Mouse (Mus musculus): ENCODE measurements at regions not wholly inside any gene's neighbourhood (a gene's known extent, or its start where the extent isn't known, plus 50 kb on each side); places are given as distances from the start of the nearest gene placed in this dataset.

GRCm38 (mm10) chr4:31877389-31877788, 86.5 kb upstream of the Map3k7 start:
- 25% methylated on average over 3 of the region's 3 CpGs for WGBS
- no peaks in the 10 kb centered on the region for H3K27me3 ChIP-seq
- no peak overlapping the region for H3K27ac ChIP-seq
- H3K9me3 ChIP-seq = no peaks in the 10 kb centered on the region
- H3K4me3 ChIP-seq = no peak overlapping the region
- H3K9ac ChIP-seq = no peak overlapping the region
- peaks cover 3% of the 10 kb centered on the region; the same call in 1 of the 2 replicates for H3K4me1 ChIP-seq
- no peaks in the 10 kb centered on the region for H3K36me3 ChIP-seq
- ATAC-seq (ENCODE audit: low FRiP score, low read depth) = no peak
- H3K4me2 ChIP-seq (replicated peaks) = no peak overlapping the region

GRCm38 (mm10) chr4:31878493-31879191, 85.3 kb upstream of the Map3k7 start:
- no peaks in the 10 kb centered on the region for H3K9me3 ChIP-seq
- no peak for ATAC-seq (ENCODE audit: low FRiP score, low read depth)
- H3K27ac ChIP-seq = no peak overlapping the region
- no peak overlapping the region for H3K9ac ChIP-seq
- H3K4me2 ChIP-seq (replicated peaks) = no peak overlapping the region
- no peaks in the 10 kb centered on the region for H3K36me3 ChIP-seq
- no peaks in the 10 kb centered on the region for H3K27me3 ChIP-seq
- peaks cover 3% of the 10 kb centered on the region; the same call in 1 of the 2 replicates for H3K4me1 ChIP-seq
- no peak overlapping the region for H3K4me3 ChIP-seq
- WGBS = 49% methylated on average over 10 of the region's 10 CpGs

DNA sequence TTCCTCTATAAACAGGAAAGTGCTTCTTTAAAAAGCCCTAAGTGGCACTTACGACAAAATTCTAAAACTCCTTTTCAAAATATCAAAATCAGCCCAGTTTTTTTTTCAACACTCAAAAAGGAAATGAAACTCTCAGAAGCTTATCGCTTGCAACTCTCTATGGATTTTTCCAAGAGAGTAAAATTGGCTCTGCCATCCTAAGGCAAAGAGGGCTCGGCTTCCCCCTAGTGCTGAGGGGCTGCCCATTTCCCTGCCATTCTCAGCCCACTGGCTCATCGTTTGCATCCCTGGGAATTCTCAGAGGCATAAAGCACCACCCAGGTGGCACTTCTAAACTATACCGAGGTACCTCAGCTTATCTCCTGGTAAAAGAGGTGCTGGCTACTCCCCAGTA, 84.7 kb upstream of the Map3k7 start:
- Histone ChIP-seq H3K27ac (no peak overlapping the region), H3K9me3 (no peaks in the 10 kb centered on the region), H3K4me3 (no peak overlapping the region), H3K4me1 (peaks cover 3% of the 10 kb centered on the region; the same call in 1 of the 2 replicates), H3K36me3 (no peaks in the 10 kb centered on the region), H3K27me3 (no peaks in the 10 kb centered on the region), H3K9ac (no peak overlapping the region), H3K4me2 (replicated peaks) (no peak overlapping the region)
- no peak for ATAC-seq (ENCODE audit: low FRiP score, low read depth)
- WGBS = 50% methylated on average over 5 of the region's 5 CpGs

DNA sequence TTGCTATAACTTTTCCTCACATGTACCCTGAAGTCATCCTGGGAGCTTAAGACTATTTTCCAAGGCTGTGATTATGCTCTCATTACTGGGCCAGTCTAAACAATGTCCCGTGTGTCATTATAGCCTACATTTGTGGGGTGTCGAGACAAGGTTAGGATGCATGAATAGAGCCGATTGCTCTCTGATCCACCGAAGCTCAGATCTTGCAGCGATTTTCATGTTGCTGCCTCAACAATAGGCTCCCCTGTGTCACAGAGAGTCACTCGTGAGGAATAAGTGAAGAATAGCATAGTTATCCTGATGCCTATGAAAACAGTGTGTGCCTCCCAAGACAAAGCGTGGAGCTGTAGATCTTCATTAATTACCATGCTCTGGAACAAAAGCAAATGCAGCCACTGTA, 83.7 kb upstream of the Map3k7 start:
- Histone ChIP-seq H3K27ac (no peak overlapping the region), H3K4me3 (no peak overlapping the region), H3K36me3 (no peaks in the 10 kb centered on the region), H3K9ac (no peak overlapping the region), H3K4me1 (peaks cover 3% of the 10 kb centered on the region; the same call in 1 of the 2 replicates), H3K27me3 (no peaks in the 10 kb centered on the region), H3K9me3 (no peaks in the 10 kb centered on the region), H3K4me2 (replicated peaks) (no peak overlapping the region)
- no peak for ATAC-seq (ENCODE audit: low FRiP score, low read depth)
- WGBS = 71% methylated on average over 7 of the region's 7 CpGs

DNA sequence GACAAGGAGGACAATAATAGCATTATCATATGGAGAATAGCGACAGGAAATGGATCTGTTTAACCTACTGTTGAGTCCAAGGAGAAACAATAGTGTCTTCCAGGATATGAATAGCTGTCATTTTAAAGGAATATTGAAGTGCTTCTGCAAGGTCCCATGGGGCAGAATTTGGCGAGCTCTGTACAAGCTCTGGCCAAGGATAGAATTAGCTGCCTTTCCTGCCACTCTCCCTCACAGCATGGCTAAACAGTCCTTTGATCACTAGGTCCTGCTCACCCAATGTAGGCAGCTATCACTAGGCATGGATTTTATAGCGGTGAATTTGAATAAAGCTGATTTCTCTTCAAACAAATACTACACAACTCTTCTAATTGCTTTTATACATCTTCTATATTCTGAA, 74.2 kb upstream of the Map3k7 start:
- Histone ChIP-seq H3K27me3 (no peaks in the 10 kb centered on the region), H3K9ac (no peak overlapping the region), H3K4me2 (replicated peaks) (no peak overlapping the region), H3K4me1 (no peaks in the 10 kb centered on the region), H3K4me3 (no peak overlapping the region), H3K36me3 (no peaks in the 10 kb centered on the region), H3K27ac (no peak overlapping the region), H3K9me3 (no peaks in the 10 kb centered on the region; the same call in 1 of the 2 replicates)
- no peak for ATAC-seq (ENCODE audit: low FRiP score, low read depth)
- 67% methylated on average over 3 of the region's 3 CpGs for WGBS

- Histone ChIP-seq H3K36me3 (no peaks in the 10 kb centered on the region), H3K4me3 (no peak overlapping the region), H3K9me3 (no peaks in the 10 kb centered on the region), H3K4me1 (no peaks in the 10 kb centered on the region), H3K9ac (no peak overlapping the region), H3K27ac (no peak overlapping the region), H3K27me3 (no peaks in the 10 kb centered on the region), H3K4me2 (replicated peaks) (no peak overlapping the region)
- no peak for ATAC-seq (ENCODE audit: low FRiP score, low read depth)
- WGBS = 49% methylated on average over 8 of the region's 8 CpGs
These were observed 54.7 kb upstream of the Map3k7 start for GRCm38 (mm10) chr4:31909086-31909673.
